Mouse (Mus musculus): Measurements from ENCODE around the gene Sart3.
"Not testable (repeated sequence)": the region's sequence is repeated elsewhere in the genome, so short reads cannot be mapped to it uniquely, and the experiment has no call there.

The Sart3 gene

DNA sequence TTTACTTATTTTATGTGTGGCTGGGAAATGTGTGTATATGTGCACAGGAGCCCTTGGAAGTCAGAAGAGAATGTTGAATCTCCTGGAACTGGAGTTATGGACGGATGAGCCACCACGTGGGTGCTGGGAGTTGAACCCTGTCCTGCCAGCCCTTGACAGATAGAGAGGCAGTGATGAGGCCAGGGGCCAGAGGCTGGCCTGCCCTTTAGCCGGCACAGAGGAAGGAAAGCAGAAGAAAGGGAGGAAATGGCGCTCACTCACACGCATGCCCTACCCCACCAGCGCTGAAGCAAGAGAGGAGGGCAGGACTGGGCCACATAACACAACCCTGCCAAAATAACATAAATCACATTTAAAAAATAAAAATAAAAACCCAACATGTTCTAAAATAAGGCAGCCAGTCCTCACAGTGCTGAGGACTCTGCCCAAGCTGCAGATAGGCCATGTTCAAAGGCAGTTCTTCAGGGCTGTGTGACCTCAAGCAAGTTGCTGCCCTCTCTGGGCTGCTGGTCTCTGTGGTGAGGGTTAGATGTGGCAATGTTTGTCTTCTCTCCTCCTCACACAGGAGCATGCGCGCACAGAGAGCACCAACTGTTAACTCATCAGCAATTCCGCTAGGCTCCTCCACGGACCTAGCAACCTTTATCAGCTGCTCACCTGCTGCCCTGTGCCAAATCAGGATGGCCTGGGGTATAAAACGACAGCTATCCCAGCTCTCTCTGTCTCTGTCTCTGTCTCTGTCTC is 18.3 kb upstream of the Sart3 start:
- DNase-seq (ENCODE audit: low read depth), result no peak

- DNase-seq (ENCODE audit: low read depth), result no peak
Measured at GRCm38 (mm10) chr5:113789075-113789788, 16.9 kb upstream of the Sart3 start.

DNA sequence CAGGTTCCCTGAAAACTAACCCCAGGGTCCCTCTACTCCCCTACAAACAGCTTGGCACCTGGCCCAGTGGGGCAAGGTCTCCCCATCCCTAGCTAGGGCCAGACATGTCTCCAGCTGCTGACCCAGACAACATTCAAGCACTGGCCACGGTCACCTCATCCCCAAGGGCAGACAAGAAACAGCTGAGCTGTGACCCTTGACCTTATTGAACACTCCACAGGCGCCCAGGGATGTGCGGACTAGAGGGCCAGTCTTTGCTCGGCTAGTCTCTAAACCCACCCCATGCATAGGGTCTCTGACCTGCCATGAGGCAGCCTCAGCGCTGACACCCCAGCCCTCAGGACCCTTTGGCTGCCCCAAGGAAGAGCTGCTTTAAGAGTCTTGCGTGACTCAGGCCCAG is 16.3 kb upstream of the Sart3 start:
- no peak for DNase-seq (ENCODE audit: low read depth)

DNA sequence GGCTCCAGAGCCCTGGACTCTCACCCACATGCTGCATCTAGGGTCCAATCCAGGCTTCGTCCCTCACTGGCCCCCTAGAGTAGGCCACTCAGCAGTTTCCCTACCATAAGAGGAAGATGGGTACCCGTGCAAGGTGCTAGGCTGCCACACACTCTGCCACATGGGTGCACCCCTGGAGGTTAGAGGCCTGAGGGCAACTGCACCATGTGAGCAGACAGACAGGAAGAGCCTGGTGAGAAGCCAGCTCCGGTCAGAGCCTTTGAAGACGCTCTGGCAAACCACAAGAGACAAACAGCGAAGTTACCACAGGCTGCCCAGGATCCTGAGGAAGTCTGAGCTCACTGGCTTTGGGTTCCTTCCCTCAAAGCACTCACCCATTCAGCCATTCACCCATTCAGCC is 14.7 kb upstream of the Sart3 start:
- DNase-seq (ENCODE audit: low read depth), result no peak

GRCm38 (mm10) chr5:113784104-113784503 is 11.8 kb upstream of the Sart3 start:
- not testable (repeated sequence) for DNase-seq (ENCODE audit: low read depth)

GRCm38 (mm10) chr5:113783581-113784001 is 11.3 kb upstream of the Sart3 start:
- DNase-seq (ENCODE audit: low read depth), result no peak

GRCm38 (mm10) chr5:113782624-113783023 is 10.3 kb upstream of the Sart3 start:
- DNase-seq (ENCODE audit: low read depth), result no peak

GRCm38 (mm10) chr5:113781875-113782274 is 9.6 kb upstream of the Sart3 start:
- no peak for DNase-seq (ENCODE audit: low read depth)

DNA sequence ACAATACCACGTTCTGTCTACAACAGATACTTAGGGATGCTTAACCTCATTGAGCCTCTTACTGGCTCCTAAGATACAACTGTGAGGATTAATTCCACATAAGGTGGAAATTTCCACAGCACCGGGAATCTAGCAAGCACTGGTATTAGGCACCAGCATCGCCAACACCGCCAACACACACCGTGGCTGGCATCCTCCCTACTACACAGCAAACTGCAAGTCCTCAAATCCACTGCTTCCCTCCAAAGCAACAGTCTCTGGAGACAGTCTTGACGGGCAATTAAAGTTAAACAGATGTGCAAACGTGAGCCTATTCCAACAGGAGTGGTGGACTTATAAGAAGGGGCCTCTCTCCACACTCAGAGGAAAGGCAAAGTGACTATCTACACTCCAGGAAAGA is 8.9 kb upstream of the Sart3 start:
- no peak for DNase-seq (ENCODE audit: low read depth)

DNA sequence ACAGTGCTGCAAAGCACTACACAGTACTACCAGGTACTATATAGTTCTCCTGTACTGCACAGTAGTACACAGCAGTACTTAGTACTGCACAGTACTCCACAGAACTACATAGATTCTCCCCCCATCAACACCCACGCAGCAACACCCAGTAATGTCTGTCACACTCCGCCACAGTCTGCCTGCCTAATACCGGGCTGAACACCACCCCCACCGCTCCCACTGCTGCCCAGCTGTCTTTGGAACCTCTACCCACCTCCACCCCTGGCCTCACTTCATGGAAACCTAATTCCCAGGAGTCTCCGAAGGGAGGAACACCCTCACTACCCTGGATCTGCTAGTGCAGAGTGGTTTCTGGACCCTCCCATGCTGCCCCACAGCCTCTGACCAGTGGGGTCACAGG is 8.5 kb upstream of the Sart3 start:
- DNase-seq (ENCODE audit: low read depth), result no peak

DNA sequence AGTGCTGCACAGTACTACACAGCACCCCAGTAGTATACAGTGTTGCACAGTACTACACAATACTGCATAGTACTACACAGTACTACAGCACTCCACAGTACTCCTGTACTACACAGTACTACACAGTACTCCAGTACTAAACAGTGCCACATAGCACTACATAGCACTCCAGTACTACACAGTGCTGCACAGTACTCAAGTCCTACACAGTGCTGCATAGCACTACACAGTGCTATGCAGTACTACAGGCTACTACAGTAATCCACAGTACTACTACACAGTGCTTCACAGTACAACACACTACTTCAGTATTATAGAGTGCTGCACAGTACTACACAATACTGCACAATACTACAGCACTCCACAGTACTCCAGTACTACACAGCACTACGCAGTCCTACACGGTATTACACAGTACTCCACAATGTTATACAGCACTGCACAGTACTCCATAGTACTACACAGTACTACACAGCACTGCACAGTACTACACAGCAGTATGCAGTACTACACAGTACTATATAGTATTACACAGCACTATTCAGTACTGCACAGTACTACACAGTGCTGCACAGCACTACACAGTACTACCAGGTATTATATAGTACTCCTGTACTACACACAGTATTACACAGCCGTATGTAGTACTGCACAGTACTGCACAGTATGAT is 7.9 kb upstream of the Sart3 start:
- no peak for DNase-seq (ENCODE audit: low read depth)

GRCm38 (mm10) chr5:113779569-113779968 is 7.3 kb upstream of the Sart3 start:
- no peak for DNase-seq (ENCODE audit: low read depth)

- not testable (repeated sequence) for DNase-seq (ENCODE audit: low read depth)
Measured at GRCm38 (mm10) chr5:113777728-113778127, 5.4 kb upstream of the Sart3 start.

DNA sequence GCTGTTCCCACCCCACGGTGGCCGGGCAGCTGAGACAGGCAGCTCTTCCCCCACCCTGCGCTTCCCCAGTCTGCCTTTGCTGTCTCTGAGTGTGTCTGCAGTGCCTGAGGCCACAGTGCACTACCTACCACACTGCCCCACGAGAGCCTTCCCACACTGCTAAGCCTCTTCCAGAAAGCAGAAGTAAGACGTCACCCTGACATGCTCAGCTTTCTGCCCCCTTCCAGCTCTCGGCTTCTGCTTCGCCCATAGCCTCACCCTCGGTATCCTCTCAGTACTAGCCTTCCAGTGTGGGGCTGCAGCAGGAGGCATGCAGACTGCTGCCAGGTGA is 4.6 kb upstream of the Sart3 start:
- DNase-seq (ENCODE audit: low read depth), result peak; percentile 54

GRCm38 (mm10) chr5:113776128-113776895 is 4.0 kb upstream of the Sart3 start:
- no peak for DNase-seq (ENCODE audit: low read depth)

DNA sequence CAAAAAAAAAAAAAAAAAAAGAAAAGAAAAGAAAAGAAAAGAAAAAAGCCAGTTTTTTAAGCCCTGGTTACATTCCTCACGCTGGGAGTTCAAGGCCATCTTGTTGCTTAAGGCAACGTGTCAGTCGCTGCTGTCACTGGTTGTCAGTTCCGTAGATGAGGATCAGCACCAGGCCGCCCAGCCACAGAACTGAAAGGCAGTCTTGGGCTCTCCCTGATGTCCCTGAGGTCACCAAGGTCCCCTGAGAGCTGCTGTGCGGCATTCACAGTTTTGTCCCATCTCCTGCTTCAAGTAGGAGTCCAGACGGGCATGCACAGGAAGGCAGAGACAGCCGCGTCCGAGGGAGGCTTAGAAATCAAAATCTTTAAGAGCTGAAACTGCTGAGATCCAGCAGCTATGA is 3.3 kb upstream of the Sart3 start:
- no peak for DNase-seq (ENCODE audit: low read depth)

DNA sequence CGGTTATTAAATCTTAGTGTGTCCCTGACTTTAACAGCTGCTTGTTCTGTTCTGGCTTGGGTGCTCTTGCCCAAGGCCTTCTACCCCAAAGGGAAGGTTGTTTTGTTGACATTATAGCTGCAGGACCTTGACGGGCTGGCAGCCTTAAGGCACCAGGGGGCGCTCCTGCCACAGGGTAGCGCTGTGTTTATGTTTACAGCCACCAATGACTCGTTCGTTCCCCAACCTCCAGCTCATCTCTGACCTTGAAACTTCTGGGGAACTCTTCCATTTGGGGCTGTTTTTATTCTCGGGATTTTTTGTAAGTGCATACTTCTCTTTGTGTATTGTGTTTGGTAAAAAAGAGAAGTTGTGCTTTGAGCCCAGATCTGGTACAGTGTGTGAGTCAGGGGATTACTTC is 1.4 kb upstream of the Sart3 start:
- DNase-seq (ENCODE audit: low read depth), result peak; percentile 87

DNA sequence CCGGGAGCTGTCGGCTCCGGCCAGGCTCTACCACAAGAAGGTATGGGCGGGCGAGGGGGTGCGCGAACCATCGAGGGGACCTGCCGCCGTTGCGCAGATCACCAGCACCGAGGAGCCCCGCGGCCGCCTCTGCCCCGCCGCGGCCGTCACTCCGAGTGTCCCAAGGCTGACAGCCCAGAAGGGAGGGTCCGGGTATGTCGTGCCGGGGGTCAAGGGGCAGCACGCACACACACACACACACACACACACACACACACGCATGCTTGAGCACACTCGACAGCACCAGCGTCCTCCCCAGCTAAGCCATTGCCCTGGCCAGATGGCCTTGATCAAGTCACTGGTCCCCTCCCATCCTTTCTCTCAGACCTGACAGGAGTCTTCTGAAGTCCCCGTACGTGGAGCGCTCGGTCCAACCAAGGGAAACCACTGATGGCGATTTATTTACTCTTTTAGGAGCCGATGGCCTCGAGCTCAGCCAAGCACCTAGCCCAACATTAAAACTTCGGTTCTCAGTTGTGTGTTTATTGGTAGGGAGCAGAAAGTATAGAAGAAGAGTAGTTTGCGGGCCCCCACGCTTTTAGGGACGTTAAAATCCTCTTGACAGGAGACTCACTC is 702 bp upstream of the Sart3 start:
- DNase-seq (ENCODE audit: low read depth), result no peak

GRCm38 (mm10) chr5:113771213-113772162 is 822 bp downstream of the Sart3 start:
- DNase-seq (ENCODE audit: low read depth), result peak; percentile 78

DNA sequence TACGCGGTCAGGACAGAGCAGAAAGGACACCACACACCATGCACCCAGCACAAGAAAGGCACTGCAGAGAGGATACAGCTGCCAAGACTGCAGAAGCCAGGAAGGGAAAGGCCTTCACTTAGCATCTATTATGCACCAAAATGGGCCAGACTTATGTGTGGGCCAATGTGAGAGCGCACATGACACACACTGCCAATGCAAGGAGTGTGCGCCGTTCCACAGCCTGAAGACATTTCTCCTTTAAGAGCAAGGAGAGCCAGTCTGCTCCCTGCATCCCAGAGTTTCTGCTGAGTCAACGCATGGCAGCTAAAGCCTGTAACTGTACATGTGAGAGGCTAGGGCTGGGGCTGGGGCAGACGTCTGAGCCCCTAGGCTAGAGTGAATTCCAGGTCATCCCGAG is 3.5 kb downstream of the Sart3 start:
- no peak for DNase-seq (ENCODE audit: low read depth)
